Mouse (Mus musculus) liver, postnatal 0 days (tissue): ENCODE measurements around the gene Tomm34. TPM values are rescaled to one million over a fixed set of nuclear protein-coding genes. Genes with fewer than 3 reads are reported as not detected.

Source experiments
- ATAC-seq: fragments of 200-750 bp; cut with Nextera tagmentation; 2 replicates; pipeline ENCODE4 v1.8.0; 2017; ENCODE audit warnings: mild to moderate bottlenecking, moderate library complexity
- DNase-seq: peaks from one replicate; pipeline ENCODE4 v3.0.0-alpha.2; 2016
- H3K27ac ChIP-seq: fragments of 300-500 bp; sonication (generic); 2 replicates; pipeline ENCODE4 v1.5.1; 2014; ENCODE audit warnings: antibody characterized with exemption, moderate library complexity, mild to moderate bottlenecking, low read depth
- H3K27me3 ChIP-seq: fragments of 300-500 bp; sonication (generic); 2 replicates; pipeline ENCODE4 v1.6.1; 2014; ENCODE audit warnings: low read length, control low read depth, mixed read lengths; ENCODE audit not compliant: insufficient read depth
- H3K36me3 ChIP-seq: fragments of 300-500 bp; sonication (generic); replicated peaks from 2 replicates; pipeline ENCODE4 v1.6.1; 2014; ENCODE audit warnings: mild to moderate bottlenecking, control low read depth, low read length, moderate library complexity, mixed read lengths; ENCODE audit not compliant: insufficient read depth
- H3K4me1 ChIP-seq: fragments of 300-500 bp; sonication (generic); 2 replicates; pipeline ENCODE4 v1.6.1; 2014; ENCODE audit warnings: antibody characterized with exemption, mild to moderate bottlenecking, control low read depth; ENCODE audit not compliant: insufficient read depth
- H3K4me2 ChIP-seq: fragments of 300-500 bp; sonication (generic); 2 replicates; pipeline ENCODE4 v1.6.1; 2014; ENCODE audit warnings: low read depth, mild to moderate bottlenecking, low read length, moderate library complexity, mixed read lengths
- H3K4me3 ChIP-seq: fragments of 300-500 bp; sonication (generic); 2 replicates; pipeline ENCODE4 v1.5.1; 2014; ENCODE audit warnings: low read depth, low read length
- H3K9ac ChIP-seq: fragments of 300-500 bp; sonication (generic); replicated peaks from 2 replicates; pipeline ENCODE4 v1.6.1; 2014; ENCODE audit warnings: mild to moderate bottlenecking, moderate library complexity
- H3K9me3 ChIP-seq: fragments of 300-500 bp; sonication (generic); 2 replicates; pipeline ENCODE4 v1.6.1; 2016; ENCODE audit warnings: mild to moderate bottlenecking, control low read depth, low read length, mixed read lengths
- CTCF ChIP-seq: sonication (generic); IDR thresholded peaks from 2 replicates; pipeline ENCODE4 v1.5.1; 2016; ENCODE audit warnings: antibody characterized with exemption, low read depth
- EP300 ChIP-seq: IDR thresholded peaks from 2 replicates; pipeline ENCODE4 v1.6.1; 2016; ENCODE audit warnings: antibody characterized with exemption, low read depth, mild to moderate bottlenecking
- WGBS: fragments of 180-500 bp; shearing (Covaris S2); extraction: QIAGEN DNeasy Blood & Tissue Kit; methylation state at CpG from one replicate; pipeline ENCODE4 v1.1.7; 2014; ENCODE audit not compliant: insufficient replicate concordance; 5-methylcytosine and 5-hydroxymethylcytosine counted together
- polyA plus RNA-seq: library from polyadenylated mRNA; unstranded; fragments of >200 nt; fragmentation: Nextera tagmentation; extraction: Ambion mirVana; gene quantifications from 2 replicates; pipeline ENCODE4 v1.2.1, GENCODE M21; 2015

Tomm34 gene
- 11.6 and 13.3 TPM in 2 replicates for polyA plus RNA-seq

DNA sequence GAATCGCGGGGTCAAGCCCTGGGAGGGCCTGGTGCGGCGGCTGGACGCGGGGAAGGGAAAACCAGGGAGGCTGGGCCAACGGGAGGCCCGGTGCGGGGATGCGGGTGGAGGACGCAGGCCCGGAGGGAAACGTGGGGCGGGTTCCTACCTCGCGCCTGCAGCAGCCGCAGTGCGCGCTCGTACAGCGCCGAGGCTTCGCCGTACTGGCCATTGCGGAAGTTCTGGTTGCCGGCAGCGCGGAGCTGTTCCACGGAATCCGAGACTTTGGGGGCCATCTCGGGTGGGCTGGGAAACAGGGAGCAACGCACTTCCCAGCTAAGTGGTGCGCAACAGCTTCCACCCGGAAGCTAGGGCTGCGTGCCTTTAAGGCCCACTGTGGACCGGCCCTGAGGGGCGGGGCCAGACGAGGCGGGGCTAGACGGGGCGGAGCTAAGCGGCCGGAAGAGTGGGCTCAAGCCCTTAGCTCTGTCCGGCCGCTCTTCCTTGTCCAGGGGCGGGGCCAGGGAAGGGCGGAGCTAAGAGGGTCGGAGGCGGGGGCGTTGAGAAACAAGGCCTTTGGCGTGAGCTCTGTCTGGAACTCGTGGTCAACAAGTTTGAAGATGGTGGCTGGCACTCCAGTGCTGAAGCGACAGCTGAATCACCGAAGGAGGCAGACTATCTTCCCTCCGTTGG, at the start of gene Tomm34:
Gene Tomm34, minus strand, starts transcription at position 405 of the 672 bp plus-strand sequence.
- DNase-seq: peak; percentile 98
- peak within 1 kb of the TSS; percentile 92 for H3K4me2 ChIP-seq
- peaks cover 24% of the 10 kb centered on the region for H3K4me1 ChIP-seq
- peak within 1 kb of the TSS; percentile 87 for H3K4me3 ChIP-seq
- H3K27me3 ChIP-seq: no peaks in the 10 kb centered on the region
- H3K36me3 ChIP-seq: 0 out of 2 replicates have a peak, but pooled peaks cover 9% of the 10 kb centered on the region
- under 1% methylated on average over 40 of the region's 55 CpGs for WGBS
- H3K9me3 ChIP-seq: no peaks in the 10 kb centered on the region
- peak; percentile 88 for ATAC-seq
- H3K9ac ChIP-seq: peak within 1 kb of the TSS; percentile 78
- peak within 1 kb of the TSS; percentile 63 for H3K27ac ChIP-seq
- TF ChIP-seq EP300 (no peak), CTCF (no peak)

DNA sequence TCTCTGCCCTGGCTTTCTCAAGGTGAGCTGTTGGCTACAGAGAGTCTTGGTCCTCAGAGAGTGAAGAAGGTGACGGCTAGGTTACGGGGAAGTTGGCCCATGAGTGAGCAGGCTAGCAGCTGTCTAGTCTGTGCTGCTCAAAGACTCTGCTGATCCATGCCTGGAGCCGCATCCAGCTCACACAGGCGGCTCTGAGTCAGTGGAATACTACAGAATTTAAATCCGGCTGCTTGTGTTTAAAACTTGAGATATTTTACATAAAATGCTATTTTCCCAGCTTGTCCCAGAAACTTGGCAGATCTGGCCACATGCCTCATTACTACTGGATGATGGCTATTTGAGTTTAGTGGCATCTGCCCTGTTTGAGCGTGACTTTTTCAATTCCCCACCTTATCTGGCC, 48.5 kb upstream of the Tomm34 start:
- H3K4me1 ChIP-seq: no peaks in the 10 kb centered on the region

DNA sequence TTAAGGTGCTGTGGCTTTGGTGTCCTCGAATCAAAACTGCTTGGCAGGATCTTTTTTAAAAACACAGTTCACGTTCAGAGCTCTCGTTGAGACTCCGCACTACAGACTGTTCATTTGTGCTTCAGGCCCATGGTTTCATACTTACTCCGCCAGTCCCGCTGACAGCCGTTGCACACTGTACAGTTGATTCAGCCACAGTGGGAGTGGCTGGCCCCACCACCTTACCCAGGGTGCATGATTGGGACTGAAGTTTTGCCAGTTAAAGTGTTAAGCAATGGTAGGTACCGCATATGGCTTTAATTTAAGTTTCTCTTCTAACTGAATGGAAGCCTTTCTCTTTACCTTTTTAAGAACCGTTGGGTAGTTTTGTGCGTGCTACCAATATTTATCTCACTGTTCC, 44.6 kb upstream of the Tomm34 start:
- WGBS: 82% methylated on average over 10 of the region's 10 CpGs
- DNase-seq: no peak
- no peak overlapping the region for H3K9ac ChIP-seq
- no peak overlapping the region for H3K27ac ChIP-seq
- no peaks in the 10 kb centered on the region for H3K9me3 ChIP-seq
- no peaks in the 10 kb centered on the region for H3K27me3 ChIP-seq
- H3K4me3 ChIP-seq: no peak overlapping the region
- no peaks in the 10 kb centered on the region for H3K4me1 ChIP-seq
- TF ChIP-seq CTCF: no peak
- no peak overlapping the region for H3K4me2 ChIP-seq
- peaks cover 46% of the 10 kb centered on the region for H3K36me3 ChIP-seq
- ATAC-seq: no peak

More for the DNA sequence above, 48.5 kb upstream of the Tomm34 start:
- Histone ChIP-seq H3K27me3 (no peaks in the 10 kb centered on the region), H3K4me2 (no peak overlapping the region), H3K27ac (no peak overlapping the region), H3K9ac (no peak overlapping the region), H3K4me3 (no peak overlapping the region), H3K9me3 (no peaks in the 10 kb centered on the region), H3K36me3 (peaks cover 40% of the 10 kb centered on the region)
- ATAC-seq (no peak), DNase-seq (no peak)
- 85% methylated on average over 6 of the region's 6 CpGs for WGBS
- TF ChIP-seq CTCF (no peak), EP300 (no peak)

DNA sequence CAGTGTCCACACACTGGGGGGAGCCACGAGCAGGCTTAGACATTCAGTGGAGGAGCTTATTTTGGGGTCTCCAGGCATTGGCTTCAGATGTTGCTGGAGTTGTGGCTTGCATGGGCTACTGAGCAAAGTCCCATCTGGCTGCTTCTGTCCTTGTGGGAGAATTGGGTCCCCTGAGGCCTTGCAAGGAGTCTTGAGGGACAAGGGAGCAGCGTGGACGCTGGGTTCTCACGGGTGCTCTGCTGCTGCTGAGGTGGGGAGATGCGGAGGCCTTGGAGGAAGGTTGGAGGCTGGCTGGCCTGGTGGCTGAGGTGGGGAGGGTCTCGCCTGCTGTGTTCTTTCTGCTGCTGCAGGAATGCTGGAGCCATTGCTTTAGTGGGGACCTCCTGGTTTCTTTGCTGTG, 43.1 kb upstream of the Tomm34 start:
- DNase-seq: no peak
- no peaks in the 10 kb centered on the region for H3K27me3 ChIP-seq
- no peak overlapping the region for H3K9ac ChIP-seq
- WGBS: 88% methylated on average over 6 of the region's 6 CpGs
- no peak for ATAC-seq
- no peak overlapping the region for H3K4me3 ChIP-seq
- no peaks in the 10 kb centered on the region for H3K9me3 ChIP-seq
- H3K27ac ChIP-seq: no peak overlapping the region
- no peaks in the 10 kb centered on the region for H3K4me1 ChIP-seq
- no peak for TF ChIP-seq CTCF
- H3K4me2 ChIP-seq: no peak overlapping the region
- peaks cover 37% of the 10 kb centered on the region for H3K36me3 ChIP-seq

DNA sequence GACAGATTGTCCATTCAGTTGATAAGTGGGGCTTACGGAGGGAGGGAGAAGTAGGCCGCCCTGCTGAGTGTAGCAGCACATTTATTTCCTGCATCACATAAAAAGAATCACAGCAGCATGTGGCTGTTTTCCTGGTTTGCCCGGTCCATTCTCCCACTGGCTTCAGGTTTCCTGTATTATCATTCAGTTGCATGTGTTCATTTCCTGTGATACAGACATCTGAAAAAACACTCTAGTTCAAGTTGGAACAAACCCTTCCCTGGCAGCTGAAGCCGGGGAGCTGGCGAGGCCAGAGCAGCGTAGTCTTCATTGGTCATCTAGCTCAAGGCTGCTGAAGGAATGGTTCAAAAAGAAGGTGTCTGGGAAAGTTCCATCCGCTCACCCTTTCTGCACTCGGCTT, 40.6 kb upstream of the Tomm34 start:
- H3K27ac ChIP-seq: no peak overlapping the region
- H3K4me1 ChIP-seq: no peaks in the 10 kb centered on the region
- H3K27me3 ChIP-seq: no peaks in the 10 kb centered on the region
- no peak for ATAC-seq
- H3K4me3 ChIP-seq: no peak overlapping the region
- 77% methylated on average over 8 of the region's 8 CpGs for WGBS
- H3K9ac ChIP-seq: no peak overlapping the region
- TF ChIP-seq CTCF (no peak), EP300 (no peak)
- DNase-seq: no peak
- no peaks in the 10 kb centered on the region for H3K9me3 ChIP-seq
- no peak overlapping the region for H3K4me2 ChIP-seq
- H3K36me3 ChIP-seq: peaks cover 38% of the 10 kb centered on the region

DNA sequence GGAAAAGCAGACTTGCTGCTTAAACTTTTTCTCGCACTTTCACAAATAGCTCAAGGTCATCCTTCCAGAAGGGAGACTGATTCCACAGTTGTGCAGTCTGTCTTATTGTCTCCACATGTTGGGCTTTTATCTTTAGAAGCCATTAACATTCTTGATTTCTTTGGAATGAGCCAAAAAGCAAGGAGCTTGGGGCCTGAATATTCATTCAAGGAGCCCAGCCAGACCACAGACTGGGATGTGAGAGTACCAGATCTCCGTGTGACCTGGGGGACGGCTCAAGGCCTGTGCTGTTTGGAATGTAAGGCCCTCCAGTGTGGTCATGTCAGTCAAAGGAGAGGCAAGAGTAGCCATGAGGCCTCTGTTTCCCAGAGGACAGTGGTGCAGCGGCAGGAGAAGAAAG, 37.5 kb upstream of the Tomm34 start:
- H3K36me3 ChIP-seq: peaks cover 39% of the 10 kb centered on the region
- no peak overlapping the region for H3K27ac ChIP-seq
- ATAC-seq (no peak), DNase-seq (no peak)
- H3K4me1 ChIP-seq: no peaks in the 10 kb centered on the region
- TF ChIP-seq CTCF: no peak
- TF ChIP-seq EP300: no peak
- H3K4me3 ChIP-seq: no peak overlapping the region
- no peak overlapping the region for H3K9ac ChIP-seq
- no peak overlapping the region for H3K4me2 ChIP-seq
- H3K9me3 ChIP-seq: no peaks in the 10 kb centered on the region
- no peaks in the 10 kb centered on the region for H3K27me3 ChIP-seq
- 75% methylated on average over 4 of the region's 4 CpGs for WGBS
